Mouse (Mus musculus) hindbrain, embryonic 11.5 days (tissue): Measurements from ENCODE around the gene Edc4. TPM values are rescaled to one million over a fixed set of nuclear protein-coding genes. Genes with fewer than 3 reads are reported as not detected.

ENCODE experiments used
- ATAC-seq: fragments of 200-750 bp; cut with Nextera tagmentation; 2 replicates; pipeline ENCODE4 v1.8.0; 2017; ENCODE audit warnings: mild to moderate bottlenecking, moderate TSS enrichment, moderate library complexity; ENCODE audit not compliant: low FRiP score
- DNase-seq: peaks from one replicate; pipeline ENCODE4 v3.0.0-alpha.2; 2015; ENCODE audit warnings: low spot score
- H3K27ac ChIP-seq: fragments of 300-500 bp; sonication (generic); 2 replicates; pipeline ENCODE4 v1.5.1; 2014; ENCODE audit warnings: mild to moderate bottlenecking, low read depth, low read length
- H3K27me3 ChIP-seq: fragments of 300-500 bp; sonication (generic); 2 replicates; pipeline ENCODE4 v1.6.1; 2014; ENCODE audit warnings: mild to moderate bottlenecking, low read length, moderate library complexity, mixed read lengths; ENCODE audit not compliant: control insufficient read depth, insufficient read depth
- H3K36me3 ChIP-seq: fragments of 300-500 bp; sonication (generic); 2 replicates; pipeline ENCODE4 v1.6.1; 2014; ENCODE audit warnings: mild to moderate bottlenecking, low read length, moderate library complexity, mixed read lengths; ENCODE audit not compliant: control insufficient read depth, insufficient read depth
- H3K4me1 ChIP-seq: fragments of 300-500 bp; sonication (generic); replicated peaks from 2 replicates; pipeline ENCODE4 v1.6.1; 2014; ENCODE audit warnings: low read length, mixed read lengths; ENCODE audit not compliant: control insufficient read depth, insufficient read depth
- H3K4me2 ChIP-seq: fragments of 300-500 bp; sonication (generic); replicated peaks from 2 replicates; pipeline ENCODE4 v1.6.1; 2014; ENCODE audit warnings: mild to moderate bottlenecking, low read depth, low read length
- H3K4me3 ChIP-seq: fragments of 300-500 bp; sonication (generic); 2 replicates; pipeline ENCODE4 v1.5.1; 2014; ENCODE audit warnings: low read depth, low read length
- H3K9ac ChIP-seq: fragments of 300-500 bp; sonication (generic); 2 replicates; pipeline ENCODE4 v1.6.1; 2014; ENCODE audit warnings: low read depth, low read length
- H3K9me3 ChIP-seq: fragments of 300-500 bp; sonication (generic); 2 replicates; pipeline ENCODE4 v1.6.1; 2016; ENCODE audit warnings: low read length; ENCODE audit not compliant: control insufficient read depth
- WGBS: fragments of 180-500 bp; shearing (Covaris S2); extraction: QIAGEN DNeasy Blood & Tissue Kit; methylation state at CpG from one replicate; pipeline ENCODE4 v1.1.7; 2014; 5-methylcytosine and 5-hydroxymethylcytosine counted together
- polyA plus RNA-seq: library from polyadenylated mRNA; unstranded; fragments of >200 nt; fragmentation: Nextera tagmentation; extraction: Ambion mirVana; gene quantifications from 2 replicates; pipeline ENCODE4 v1.2.1, GENCODE M21; 2014

Edc4 gene
- polyA plus RNA-seq, 1 experiment from 2014 or later = 32.6 TPM

GRCm38 (mm10) chr8:105897801-105898480, 17.3 kb downstream of the Edc4 start:
- Histone ChIP-seq H3K27ac (no peak overlapping the region), H3K9me3 (no peaks in the 10 kb centered on the region), H3K27me3 (no peaks in the 10 kb centered on the region), H3K4me3 (no peak overlapping the region), H3K4me2 (no peak overlapping the region), H3K4me1 (peaks cover 3% of the 10 kb centered on the region; the same call in 1 of the 2 replicates), H3K9ac (no peak overlapping the region), H3K36me3 (no peaks in the 10 kb centered on the region)
- WGBS = 88% methylated on average over 9 of the region's 9 CpGs
- ATAC-seq (no peak), DNase-seq (no peak)

DNA sequence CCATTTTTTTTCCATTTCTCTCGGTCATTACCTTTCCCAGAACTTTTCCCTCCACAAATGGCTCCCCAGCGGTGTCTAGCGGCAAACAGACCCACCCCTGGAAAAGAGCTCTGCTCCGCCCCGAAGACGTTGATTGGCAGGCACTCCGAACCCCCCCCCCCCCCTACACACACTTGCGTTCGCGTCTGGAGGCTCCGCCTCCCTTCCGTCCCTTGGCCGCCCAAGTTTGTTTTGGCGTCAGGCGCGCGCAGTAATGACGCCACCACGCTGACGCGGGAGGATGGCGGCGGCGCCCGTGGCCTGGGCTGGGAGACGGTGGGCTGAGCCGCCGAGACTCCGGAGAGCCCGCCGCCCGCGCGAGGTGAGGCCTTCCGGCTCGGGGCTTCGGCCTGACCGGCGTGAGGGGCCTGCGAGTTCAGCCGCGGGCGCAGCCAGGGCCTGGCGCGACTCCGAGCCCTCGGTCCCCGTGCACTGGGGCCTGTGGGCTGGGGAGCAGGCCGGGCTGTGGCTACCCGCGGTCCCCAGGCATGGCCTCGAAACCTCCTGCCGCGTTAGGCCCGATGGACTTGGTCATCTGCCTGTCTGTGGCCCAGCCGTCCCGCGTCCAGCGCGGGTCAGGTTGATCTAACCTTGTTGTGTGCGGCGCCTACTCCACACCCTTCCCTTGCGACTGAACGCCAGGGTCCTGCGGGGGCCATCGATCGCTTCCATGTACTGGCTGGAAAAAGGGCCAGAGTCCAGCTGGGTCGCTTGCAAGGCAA, 19.7 kb downstream of the Edc4 start, which contains the start of gene Pskh1:
TSS of gene Pskh1 (plus strand) at position 262 of the 761 bp plus-strand sequence.
- H3K9ac ChIP-seq = peak within 1 kb of the TSS; percentile 95
- DNase-seq (peak; percentile 96), ATAC-seq (peak; percentile 97)
- no peaks in the 10 kb centered on the region for H3K4me1 ChIP-seq
- peak within 1 kb of the TSS; percentile 80 for H3K4me2 ChIP-seq
- H3K36me3 ChIP-seq = no peaks in the 10 kb centered on the region
- WGBS = under 1% methylated on average over 67 of the region's 68 CpGs
- H3K27me3 ChIP-seq = no peaks in the 10 kb centered on the region
- peak within 1 kb of the TSS; percentile 92 for H3K4me3 ChIP-seq
- peak within 1 kb of the TSS; percentile 79 for H3K27ac ChIP-seq
- no peaks in the 10 kb centered on the region for H3K9me3 ChIP-seq

DNA sequence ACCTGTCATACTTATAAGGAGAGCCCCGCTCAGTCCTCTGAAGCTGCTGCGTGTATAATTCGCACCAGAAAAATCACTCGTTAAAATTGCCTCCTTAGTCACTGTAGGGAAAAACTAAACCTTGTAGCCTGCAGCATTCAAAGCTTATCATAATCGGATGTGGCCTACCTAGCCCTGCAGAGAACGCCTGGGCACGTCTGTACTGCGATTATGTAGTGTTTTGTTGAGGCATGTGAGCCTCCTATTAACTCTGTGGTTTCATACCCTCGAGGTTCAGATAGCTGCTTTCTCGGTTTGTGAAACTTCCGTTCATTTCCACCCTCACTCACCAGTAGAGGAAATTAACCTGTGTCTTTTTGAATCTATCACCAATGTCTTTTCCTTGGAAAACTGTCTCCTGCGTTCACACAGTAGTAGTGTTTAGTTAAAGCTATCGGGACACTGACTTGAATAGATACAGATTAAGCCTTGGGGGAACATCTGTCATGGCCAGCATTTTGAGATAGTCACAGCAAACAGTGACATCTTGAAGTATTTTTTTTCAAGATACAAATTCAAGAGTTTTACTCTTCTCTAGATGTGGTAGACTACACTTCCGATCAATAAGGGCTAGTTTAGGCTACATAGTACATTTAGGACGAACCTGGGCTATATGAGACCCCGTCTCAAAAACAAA, 20.4 kb downstream of the Edc4 start:
- Histone ChIP-seq H3K36me3 (no peaks in the 10 kb centered on the region), H3K27ac (peak overlapping the region; percentile 79), H3K4me3 (peak overlapping the region; percentile 92), H3K9ac (peak overlapping the region; percentile 95), H3K4me2 (peak overlapping the region; percentile 80), H3K9me3 (no peaks in the 10 kb centered on the region), H3K27me3 (no peaks in the 10 kb centered on the region), H3K4me1 (no peaks in the 10 kb centered on the region)
- ATAC-seq = 0 out of 2 replicates have a peak, but pooled peaks have one; percentile 6
- WGBS = 43% methylated on average over 16 of the region's 16 CpGs
- no peak for DNase-seq

DNA sequence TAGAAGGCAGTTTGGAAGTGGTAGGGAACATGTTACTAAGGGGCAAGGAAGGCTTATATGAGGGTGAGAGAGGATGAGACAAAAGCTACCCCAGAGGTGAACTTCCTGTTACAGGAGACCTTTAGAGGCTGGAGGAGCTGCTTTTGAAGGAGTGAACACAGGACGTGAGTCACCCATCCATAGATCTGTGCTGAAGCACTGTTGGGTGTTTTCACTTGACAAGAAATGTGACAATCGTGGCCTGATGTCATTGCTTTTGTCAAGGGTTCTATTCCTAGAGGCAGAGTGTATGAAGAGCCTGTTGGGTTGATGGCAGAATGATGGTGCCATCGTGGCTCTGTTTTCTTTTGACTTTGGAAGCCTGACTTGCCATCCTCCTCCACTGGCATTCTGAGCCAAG, 38.7 kb downstream of the Edc4 start:
- WGBS = 88% methylated on average over 3 of the region's 3 CpGs
- Histone ChIP-seq H3K9me3 (no peaks in the 10 kb centered on the region), H3K4me2 (no peak overlapping the region), H3K36me3 (no peaks in the 10 kb centered on the region), H3K4me3 (no peak overlapping the region), H3K27me3 (no peaks in the 10 kb centered on the region), H3K9ac (no peak overlapping the region), H3K27ac (no peak overlapping the region), H3K4me1 (no peaks in the 10 kb centered on the region)
- DNase-seq (no peak), ATAC-seq (no peak)

GRCm38 (mm10) chr8:105925123-105925522, 44.4 kb downstream of the Edc4 start:
- Histone ChIP-seq H3K4me3 (no peak overlapping the region), H3K4me2 (no peak overlapping the region), H3K4me1 (no peaks in the 10 kb centered on the region), H3K27ac (no peak overlapping the region), H3K36me3 (no peaks in the 10 kb centered on the region), H3K9ac (no peak overlapping the region), H3K9me3 (no peaks in the 10 kb centered on the region), H3K27me3 (no peaks in the 10 kb centered on the region)
- DNase-seq (no peak), ATAC-seq (no peak)
- WGBS = 73% methylated on average over 3 of the region's 3 CpGs

DNA sequence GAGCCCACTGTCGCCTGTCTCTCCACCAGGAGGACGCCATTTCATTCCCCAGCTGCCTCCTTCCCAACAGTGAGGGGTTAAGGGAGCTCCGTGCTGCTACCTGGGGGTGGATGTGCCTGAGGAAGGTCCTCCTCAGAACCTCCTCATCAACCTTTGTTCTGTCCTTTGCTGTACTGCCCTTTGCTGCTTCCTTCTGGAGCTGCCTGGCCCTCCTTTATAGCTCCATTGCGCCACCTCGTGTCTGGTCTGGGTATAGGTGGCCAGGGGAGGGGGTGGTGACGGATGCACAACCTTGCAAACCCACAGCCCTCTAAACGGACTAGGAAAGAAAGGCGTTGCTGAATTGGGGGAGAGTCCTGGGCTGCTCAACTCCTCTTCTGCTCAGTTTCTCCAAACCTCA, 49.9 kb downstream of the Edc4 start:
- no peaks in the 10 kb centered on the region for H3K9me3 ChIP-seq
- WGBS = 19% methylated on average over 8 of the region's 8 CpGs
- H3K4me1 ChIP-seq = no peaks in the 10 kb centered on the region
- H3K4me2 ChIP-seq = no peak overlapping the region
- peak overlapping the region; percentile 59 for H3K9ac ChIP-seq
- peak; percentile 75 for ATAC-seq
- H3K4me3 ChIP-seq = no peak overlapping the region
- peak overlapping the region; percentile 37 for H3K27ac ChIP-seq
- H3K36me3 ChIP-seq = no peaks in the 10 kb centered on the region
- H3K27me3 ChIP-seq = no peaks in the 10 kb centered on the region
- DNase-seq = peak; percentile 91

- Histone ChIP-seq H3K4me3 (no peak overlapping the region), H3K4me2 (no peak overlapping the region), H3K4me1 (no peaks in the 10 kb centered on the region), H3K27me3 (no peaks in the 10 kb centered on the region), H3K36me3 (no peaks in the 10 kb centered on the region), H3K9me3 (no peaks in the 10 kb centered on the region), H3K27ac (no peak overlapping the region), H3K9ac (no peak overlapping the region)
- no peak for ATAC-seq
- 96% methylated on average over 3 of the region's 3 CpGs for WGBS
- DNase-seq = no peak
These were observed 50.6 kb downstream of the Edc4 start for GRCm38 (mm10) chr8:105931271-105931670.

DNA sequence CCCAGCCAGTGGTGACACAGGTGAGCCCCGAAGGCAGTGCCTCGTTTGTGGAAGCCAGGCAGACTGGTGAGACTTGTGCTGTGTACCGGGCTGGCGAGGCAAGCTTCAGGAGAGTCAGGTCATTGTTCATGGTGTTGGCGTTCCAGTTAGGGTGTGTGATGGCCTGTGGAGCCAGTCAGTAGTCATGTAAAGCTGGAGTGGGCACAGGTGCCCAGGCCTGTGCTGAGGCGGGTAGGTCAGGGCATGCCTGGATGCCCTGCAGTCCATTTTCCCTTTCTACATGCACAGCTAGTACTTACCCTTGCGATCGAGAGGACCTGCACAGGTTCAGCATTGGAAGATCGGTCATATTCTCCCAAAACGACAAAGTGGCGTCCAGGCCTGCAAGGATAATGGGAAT, 51.8 kb downstream of the Edc4 start:
- H3K27me3 ChIP-seq = no peaks in the 10 kb centered on the region
- H3K27ac ChIP-seq = no peak overlapping the region
- ATAC-seq (no peak), DNase-seq (no peak)
- WGBS = 90% methylated on average over 11 of the region's 11 CpGs
- no peak overlapping the region for H3K4me2 ChIP-seq
- no peaks in the 10 kb centered on the region for H3K36me3 ChIP-seq
- H3K9ac ChIP-seq = no peak overlapping the region
- H3K9me3 ChIP-seq = no peaks in the 10 kb centered on the region
- no peaks in the 10 kb centered on the region for H3K4me1 ChIP-seq
- H3K4me3 ChIP-seq = no peak overlapping the region
